Mouse (Mus musculus) c-Kit-positive CD71-negative TER-119-negative erythroid progenitor cells, embryonic 14.5 days (primary cell): ENCODE data around the gene Prdx2.

ENCODE experiments used
- DNase-seq: peaks from one replicate; pipeline ENCODE4 v3.0.0-alpha.2; 2013; ENCODE audit warnings: low read depth

Gene Prdx2

DNA sequence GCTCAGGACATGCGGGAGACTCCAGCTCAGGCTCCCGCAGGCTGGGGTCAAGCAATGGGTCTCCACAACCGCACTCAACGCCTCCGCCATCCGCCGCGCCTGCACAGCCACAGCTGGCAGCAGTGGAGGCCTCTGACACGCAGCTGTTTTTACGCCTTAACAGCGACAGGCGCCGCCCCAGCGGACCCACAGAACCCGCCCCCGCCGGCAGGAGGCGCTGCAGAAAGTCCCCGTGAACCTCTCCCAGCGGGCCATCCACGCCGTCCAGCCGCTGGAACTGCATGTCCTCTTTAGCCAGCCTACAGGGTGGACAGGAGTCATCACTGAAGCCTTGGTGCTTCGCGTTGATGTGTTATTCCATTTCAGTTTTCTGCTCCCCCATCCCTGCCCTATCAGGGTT is 38.3 kb downstream of the Prdx2 start:
- DNase-seq, result no peak

DNA sequence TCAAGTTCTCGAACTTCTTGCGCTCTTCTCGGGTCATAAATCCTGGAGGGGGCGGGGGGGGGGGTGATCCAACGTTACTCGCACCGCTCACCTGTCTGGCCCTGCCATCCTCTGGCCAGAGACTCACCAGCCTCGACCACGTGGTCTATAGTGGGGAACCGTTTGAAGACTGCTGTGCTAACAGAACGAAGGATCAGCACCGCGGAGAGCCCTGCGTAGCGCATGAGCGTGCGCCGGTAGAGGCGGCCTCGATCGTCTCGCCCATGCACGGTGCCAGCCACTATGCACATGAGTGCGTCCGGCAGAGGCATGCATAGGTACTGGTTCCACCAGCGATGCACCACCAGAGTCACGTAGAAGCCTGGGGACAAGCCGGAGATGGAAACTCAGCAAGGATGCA is 41.9 kb downstream of the Prdx2 start:
- no peak for DNase-seq

GRCm38 (mm10) chr8:85013230-85013840 is 43.9 kb downstream of the Prdx2 start:
- DNase-seq, result no peak

DNA sequence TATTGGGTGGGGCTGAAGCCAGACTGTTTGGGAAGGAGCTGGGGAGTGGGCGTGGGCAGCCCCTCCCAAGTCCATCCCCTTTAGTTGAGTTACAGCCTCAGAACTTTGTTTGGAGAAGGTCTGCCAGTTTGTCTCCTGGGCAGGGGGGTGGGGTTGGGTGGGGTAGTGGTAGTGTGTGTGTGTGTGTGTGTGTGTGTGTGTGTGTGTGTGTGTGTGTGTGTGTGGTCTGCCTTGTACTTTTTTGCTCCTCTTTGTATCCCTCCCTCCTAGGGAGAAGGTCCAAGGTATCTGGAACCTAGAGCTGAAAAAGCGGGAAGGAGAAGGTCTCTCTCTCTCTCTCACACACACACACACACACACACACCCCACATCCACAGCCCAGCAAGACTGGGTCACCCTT is 45.0 kb downstream of the Prdx2 start, which contains the start of gene Best2:
TSS of gene Best2 (minus strand) at position 101 of the 400 bp plus-strand sequence.
- DNase-seq, result no peak

GRCm38 (mm10) chr8:85016724-85017123 is 47.3 kb downstream of the Prdx2 start:
- DNase-seq, result no peak

GRCm38 (mm10) chr8:85017209-85017608 is 47.8 kb downstream of the Prdx2 start:
- DNase-seq, result no peak

- DNase-seq, result no peak
Observed at GRCm38 (mm10) chr8:85021514-85022055, 52.2 kb downstream of the Prdx2 start.

DNA sequence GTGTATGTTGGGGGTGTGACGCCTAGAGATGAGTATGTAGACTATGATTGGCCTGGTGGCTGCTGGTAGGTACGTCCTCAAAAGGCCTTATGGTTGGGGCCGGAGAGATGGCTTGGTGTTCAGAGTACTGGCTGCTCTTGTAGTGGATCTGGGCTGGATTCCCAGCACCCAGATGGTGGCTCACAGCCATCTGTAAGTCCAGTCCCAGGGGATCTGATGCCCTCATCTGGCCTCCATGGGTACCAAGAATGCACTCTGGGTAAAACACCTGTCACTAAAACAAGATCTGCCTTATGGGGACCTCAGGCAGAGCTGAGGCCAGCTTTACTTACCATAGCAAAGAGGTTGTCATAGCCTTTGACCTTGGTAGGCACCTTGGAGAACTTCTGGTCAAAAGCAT is 54.5 kb downstream of the Prdx2 start:
- no peak for DNase-seq
